Mouse (Mus musculus): ENCODE measurements around the gene B230217C12Rik.

B230217C12Rik gene

GRCm38 (mm10) chr11:97840539-97840954 lies at the start of gene B230217C12Rik:
B230217C12Rik (plus strand) TSS chr11:97840780.
- DNase-seq: peak; percentile 75

- DNase-seq: peak; percentile 74
Observed at GRCm38 (mm10) chr11:97793165-97793564, 47.4 kb upstream of the B230217C12Rik start.

DNA sequence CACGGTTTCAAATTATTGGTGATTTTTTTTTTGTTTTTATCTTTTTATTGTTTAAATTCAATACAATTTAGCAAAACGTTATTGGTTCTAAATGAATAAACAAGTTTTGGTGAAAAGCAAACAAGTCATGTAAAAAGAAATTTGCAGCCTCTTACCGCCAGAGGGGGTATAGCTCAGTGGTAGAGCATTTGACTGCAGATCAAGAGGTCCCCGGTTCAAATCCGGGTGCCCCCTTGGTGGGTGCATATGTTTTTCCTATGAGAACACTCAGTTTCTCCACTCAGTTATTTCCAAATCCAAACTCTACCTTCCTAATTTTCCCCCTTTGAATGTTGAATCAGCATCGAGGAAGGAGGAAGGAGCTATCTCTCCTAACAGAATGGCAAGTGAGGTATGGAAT lies 43.7 kb upstream of the B230217C12Rik start:
- peak; percentile 77 for DNase-seq

DNA sequence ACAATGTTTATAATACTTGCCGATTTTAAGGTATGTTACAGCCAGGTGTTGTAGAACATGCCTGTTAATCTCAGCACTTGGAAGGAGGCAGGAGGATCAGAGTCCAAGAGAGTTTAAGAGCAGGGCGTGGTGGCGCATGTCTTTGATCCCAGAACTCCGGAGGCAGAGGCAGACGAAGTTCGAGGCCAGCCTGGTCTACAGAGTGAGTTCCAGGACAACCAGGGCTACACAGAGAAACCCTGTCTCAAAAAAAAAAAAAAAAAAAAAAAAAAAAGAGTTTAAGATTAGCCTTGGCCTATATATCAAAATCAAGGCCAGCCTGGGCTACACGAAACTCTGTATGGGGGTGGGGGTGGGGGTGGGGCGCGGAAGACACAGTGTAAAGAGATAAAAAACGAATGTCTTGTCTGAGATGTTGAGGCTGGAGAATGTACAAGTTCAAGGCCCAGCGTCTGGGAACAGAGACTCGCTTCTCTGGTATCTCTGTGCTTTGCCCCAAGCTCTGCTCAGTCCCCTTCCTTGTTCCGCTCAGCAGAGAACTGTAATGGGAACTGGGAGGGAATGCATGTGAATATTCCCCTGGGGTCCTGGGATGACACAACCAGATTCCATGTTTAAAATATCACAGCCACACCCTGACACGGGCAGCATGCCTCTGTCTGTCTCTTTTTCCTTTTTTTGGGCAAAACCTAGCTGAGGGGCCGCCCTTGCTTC lies 43.1 kb upstream of the B230217C12Rik start:
- DNase-seq: no peak

GRCm38 (mm10) chr11:97798083-97798435 lies 42.5 kb upstream of the B230217C12Rik start:
- no peak for DNase-seq

DNA sequence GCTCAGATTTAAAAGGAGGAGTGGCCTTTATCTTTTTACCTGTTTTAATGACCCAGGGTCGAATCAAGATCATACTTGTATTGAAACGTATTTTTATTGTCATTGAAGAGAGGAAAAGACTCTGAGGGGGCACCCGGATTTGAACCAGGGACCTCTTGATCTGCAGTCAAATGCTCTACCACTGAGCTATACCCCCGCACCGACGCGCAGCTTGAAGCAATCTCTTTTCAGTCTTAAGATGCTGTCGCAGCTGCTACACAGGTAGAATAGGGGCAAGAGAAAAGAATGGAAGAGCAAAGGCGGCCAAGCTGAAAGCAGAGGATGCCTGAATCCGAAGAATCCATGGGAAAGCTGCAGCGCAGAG lies 41.8 kb upstream of the B230217C12Rik start, which contains the start of gene Lasp1:
TSS of gene Lasp1 (plus strand) at position 219 of the 364 bp plus-strand sequence.
- peak; percentile 91 for DNase-seq

DNA sequence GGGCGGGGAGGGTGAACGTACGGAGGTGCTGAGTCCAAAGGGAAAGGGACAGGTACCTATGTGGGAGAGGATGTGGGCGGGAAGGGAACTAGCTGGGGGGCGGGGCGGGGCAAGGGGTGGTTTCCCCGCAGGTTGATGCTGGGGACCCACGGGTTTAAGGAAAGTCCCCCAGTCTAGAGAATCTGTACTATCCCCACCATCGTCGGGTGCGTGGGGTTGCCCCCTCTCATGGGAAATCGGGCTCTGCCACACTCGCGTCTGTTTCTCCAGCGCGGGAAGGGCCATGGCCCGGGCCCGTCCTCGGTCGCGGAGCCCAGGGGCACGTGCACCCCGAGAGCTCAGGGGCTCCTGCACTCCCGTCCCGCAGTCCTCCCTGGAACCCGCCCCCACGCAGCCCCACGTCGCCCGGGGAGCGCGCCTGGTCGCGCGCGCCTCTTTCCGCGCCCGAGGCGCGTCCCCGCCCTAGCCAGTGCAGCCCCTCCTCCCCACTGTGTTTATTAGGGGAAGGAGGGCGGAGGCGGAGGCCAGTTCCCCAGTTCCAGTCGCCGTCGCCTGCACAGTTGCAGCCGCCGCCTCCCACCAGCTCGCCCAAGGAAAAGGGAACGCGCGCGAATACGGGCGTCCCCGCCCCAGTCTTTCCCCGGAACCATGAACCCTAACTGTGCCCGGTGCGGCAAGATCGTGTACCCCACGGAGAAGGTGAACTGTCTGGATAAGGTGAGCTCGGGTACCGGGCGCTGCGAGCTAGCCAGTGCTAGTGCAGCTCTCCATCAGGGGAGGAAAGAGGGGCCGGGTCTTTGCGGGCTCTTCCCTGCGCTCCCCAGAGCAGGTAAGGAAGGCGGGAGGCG lies 41.2 kb upstream of the B230217C12Rik start:
- peak; percentile 92 for DNase-seq

- DNase-seq: peak; percentile 76
Observed at GRCm38 (mm10) chr11:97799994-97800690, 40.4 kb upstream of the B230217C12Rik start.

DNA sequence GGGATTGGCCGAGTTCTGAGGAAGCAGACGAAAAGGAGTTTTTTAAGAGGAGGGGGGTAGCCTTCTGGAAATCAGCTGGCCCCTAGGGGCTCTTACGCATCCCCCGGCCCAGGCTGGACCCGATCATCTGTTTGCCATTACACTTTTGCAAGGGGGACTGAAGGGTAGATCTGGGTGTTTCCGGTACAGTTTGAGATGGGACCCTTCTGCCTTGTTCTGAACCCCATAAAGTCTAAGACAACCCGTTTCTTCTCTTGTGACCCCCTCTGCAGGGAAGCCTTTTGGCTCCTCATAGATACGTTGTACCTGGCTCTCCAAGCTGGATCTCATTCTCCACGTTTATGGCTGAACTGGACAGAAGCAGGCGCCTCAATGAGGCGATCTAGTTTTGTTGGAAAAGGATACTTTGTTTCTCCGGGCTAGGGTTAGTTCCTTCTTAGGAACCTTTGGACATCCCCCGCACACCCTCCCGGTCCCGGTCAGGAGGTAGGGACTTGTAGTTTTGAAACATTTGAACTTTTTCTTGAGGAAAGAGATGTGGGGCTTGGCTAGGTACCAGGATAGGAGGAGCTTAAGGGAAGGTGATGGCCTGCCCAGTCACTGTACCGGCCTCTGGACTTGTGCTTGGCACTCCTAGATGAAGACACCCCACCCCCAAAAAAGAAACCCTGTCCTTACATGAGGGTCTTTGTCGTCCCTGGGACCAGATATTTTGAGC lies 39.7 kb upstream of the B230217C12Rik start:
- DNase-seq: no peak

DNA sequence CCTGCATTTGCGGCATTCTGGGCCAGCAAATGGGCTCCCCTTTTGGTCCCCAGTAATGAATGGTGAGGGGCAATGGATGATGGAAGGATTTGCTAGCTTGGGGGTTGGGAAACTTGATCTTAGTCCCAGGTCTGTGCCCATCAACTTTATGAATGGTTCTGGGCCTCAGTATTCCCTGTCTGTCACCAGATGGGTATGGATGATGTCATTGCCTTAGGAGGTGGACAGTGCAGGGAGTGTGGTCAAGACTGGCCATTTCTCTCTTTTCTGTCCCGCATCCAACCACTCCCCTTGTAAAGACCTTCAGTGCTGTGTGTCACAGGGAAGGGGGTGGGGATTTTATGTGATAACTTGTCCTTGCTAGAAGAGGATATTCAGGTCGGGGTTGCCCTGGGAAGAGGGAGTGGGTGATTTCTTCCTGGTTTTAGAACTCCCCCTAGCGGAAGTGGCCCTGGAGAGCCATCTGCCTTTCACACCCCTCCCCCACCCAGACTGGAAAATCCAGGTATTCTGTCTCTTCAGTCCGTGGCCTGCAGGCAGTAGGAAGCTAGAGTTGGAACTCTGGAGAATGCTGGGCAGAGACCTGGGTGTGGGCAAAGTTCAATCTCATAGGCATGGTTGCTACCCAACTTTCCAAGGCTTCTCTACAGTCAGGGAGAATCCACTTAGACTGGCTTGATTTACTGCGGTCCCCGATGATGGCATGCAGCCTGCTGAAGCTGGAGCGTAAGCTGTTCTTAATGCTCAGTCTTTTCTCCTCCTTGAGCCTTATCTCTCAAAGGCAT lies 39.0 kb upstream of the B230217C12Rik start:
- peak; percentile 77 for DNase-seq

DNA sequence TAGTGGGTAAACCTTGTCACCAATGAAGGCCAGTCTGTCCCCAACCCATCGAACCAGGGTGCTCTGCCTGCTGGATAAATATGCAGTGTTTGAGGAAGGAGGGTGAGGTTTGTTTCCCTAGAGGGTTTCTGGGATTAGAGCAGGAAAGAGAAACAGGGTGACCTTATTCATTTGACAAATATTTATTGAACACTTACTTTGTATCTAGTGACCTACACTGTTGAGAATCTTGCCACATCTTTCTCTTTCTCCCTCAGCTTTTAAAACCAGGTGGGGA lies 38.4 kb upstream of the B230217C12Rik start:
- no peak for DNase-seq

DNA sequence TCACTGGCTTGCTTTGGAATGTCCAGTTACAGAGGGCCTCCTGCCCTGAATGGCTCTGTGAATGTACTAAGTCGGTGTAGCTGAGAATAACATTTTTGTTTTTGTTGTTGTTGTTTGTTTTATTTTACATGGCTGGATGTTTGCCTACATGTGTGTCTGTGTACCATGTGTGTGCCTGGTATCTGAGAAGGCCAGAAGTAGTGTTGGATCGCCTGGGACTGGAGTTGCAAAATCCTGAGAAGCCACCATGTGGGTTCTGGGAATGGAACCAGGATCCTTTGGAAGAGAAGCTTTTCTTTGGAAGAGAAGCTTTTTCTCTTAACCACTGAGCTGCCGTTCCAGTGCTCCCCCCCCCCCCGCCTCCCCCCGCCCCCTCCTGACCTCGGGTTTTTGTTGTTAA lies 38.1 kb upstream of the B230217C12Rik start:
- DNase-seq: no peak

DNA sequence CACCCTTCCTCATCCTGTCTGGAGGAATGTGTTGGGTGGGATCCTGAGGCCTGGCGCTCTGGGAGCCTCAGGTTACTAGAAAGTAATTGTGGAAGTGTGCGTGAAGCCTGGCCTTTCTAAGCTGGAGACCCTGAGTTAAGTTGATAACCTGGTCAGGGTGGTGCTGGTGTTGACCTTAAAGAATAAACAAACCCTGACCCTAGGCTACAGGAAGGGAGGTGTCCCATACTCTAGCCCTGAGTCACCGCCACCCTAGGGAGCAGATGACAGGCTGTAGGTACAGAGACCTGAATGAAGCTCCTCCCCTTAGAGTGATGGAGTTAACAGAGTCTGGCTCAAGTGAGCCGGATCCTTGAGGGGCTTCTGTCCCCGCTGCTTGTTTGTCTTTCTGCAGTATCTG lies 36.7 kb upstream of the B230217C12Rik start:
- DNase-seq: no peak

DNA sequence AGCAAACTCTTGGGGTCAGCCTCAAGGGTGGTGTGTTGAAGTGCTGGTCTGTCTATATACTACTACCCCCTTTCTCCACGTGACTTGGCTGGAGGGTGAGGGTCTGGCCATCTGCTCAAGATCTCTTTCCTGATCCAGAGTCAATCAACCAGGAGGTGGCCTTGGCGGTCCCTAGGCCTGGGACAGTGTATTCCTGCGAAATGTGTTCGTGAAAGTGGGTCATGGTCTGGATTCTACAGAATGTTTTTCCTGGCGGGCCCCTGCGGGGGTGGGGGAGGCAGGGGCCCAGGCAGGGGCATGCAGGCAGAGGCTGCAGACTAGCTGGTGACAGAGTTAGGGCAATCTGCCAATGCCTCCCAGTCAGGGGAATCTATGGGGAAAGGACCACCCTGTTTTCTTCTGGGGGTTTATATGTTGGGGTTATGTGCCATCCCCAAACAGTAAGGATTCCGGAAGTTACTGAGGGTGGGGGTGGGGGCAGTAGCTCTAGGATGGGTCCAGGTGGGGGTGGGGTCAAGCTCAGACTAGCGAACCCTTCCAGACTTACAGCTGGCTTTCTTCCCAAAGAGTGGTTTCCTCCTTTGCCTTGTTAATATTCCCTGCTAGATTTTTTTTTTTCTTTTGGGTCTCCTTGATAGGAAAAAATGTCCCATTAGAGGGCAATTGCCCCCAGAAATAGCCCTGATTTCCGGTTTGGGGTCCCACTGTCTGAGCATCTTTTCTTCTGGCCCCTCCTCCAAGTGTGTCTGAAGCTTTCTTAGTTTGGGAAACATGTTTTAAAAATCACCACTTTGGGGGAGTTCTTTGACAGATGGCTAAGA lies 35.5 kb upstream of the B230217C12Rik start:
- DNase-seq: peak; percentile 94

GRCm38 (mm10) chr11:97805662-97806612 lies 34.6 kb upstream of the B230217C12Rik start:
- peak; percentile 77 for DNase-seq

DNA sequence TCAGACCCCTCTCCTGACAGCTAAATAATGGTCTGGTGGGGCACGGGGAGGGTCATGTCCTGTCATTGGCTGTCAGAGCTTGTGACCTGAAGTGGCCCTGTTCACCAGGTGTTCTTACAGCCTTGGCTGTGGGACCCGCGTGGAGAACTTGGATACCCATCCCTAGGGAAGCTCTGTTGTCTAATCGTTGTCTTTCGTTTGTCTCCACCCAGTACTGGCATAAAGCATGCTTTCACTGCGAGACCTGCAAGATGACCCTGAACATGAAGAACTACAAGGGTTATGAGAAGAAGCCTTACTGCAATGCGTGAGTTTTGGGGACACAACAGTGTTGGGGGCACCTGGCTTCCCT lies 34.0 kb upstream of the B230217C12Rik start:
- no peak for DNase-seq

DNA sequence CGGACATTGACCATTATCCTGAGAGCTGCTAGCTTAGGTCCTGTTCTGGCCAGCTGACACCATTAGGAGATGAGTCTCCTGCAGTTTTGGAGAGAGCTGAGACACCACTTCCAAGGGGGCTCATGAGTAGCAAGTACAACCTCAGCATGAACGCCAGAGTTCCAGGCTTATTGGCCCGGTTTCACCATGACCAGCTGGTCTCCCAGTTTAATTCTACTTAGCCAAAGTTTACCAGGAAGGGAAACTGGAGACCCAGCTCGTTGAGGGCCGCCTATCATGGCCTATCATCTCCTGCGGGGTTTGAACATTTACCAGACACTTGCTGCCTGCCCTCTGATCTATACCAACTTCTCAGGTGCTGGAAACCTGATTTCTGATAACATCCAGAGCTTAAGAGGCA lies 33.0 kb upstream of the B230217C12Rik start:
- no peak for DNase-seq

GRCm38 (mm10) chr11:97808093-97808492 lies 32.5 kb upstream of the B230217C12Rik start:
- peak; percentile 69 for DNase-seq

GRCm38 (mm10) chr11:97808621-97809234 lies 31.9 kb upstream of the B230217C12Rik start:
- peak; percentile 85 for DNase-seq

Measured in retina, postnatal 1 day (tissue).